Mouse (Mus musculus): ENCODE results near the gene Slc39a5.

DNA sequence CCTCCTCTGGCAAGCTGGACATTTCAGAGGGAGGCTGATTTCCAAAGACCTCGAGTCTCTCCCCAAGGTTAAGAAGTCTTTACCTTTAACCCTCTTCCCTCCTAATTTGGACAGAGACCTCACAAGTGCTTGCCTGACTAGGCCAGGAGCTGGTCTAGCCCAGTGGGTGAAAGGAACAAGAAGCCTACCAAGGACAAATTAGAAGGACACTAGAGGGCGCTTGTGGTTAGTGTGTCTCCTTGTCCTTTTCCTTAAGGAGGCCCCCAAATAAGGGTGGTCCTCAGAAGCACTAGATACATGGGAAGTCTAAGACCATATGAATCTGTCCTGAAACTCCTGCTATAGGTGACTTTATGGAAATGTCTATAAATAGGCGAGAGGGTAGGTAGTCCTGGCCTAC is 38.5 kb downstream of the Slc39a5 start:
- no peak for TF ChIP-seq CTCF (IDR thresholded peaks at IDR 0.05; ENCODE audit: control insufficient read depth, insufficient read depth, low read length)
- TF ChIP-seq POLR2A (IDR thresholded peaks at IDR 0.05; ENCODE audit: borderline replicate concordance, control insufficient read depth, low read depth, low read length), result no peak
